Mouse (Mus musculus) erythroblast, embryonic 14.5 days (primary cell): ENCODE results near the gene Ppp1r12b.

ENCODE experiments used
- GATA1 ChIP-seq: IDR thresholded peaks from 2 replicates; pipeline ENCODE4 v1.6.1; 2012; ENCODE audit warnings: low read length, inconsistent platforms, mixed read lengths
- TAL1 ChIP-seq: IDR thresholded peaks from 3 replicates; pipeline ENCODE4 v1.6.1; 2012; ENCODE audit warnings: low read length, inconsistent platforms, mixed read lengths

DNA sequence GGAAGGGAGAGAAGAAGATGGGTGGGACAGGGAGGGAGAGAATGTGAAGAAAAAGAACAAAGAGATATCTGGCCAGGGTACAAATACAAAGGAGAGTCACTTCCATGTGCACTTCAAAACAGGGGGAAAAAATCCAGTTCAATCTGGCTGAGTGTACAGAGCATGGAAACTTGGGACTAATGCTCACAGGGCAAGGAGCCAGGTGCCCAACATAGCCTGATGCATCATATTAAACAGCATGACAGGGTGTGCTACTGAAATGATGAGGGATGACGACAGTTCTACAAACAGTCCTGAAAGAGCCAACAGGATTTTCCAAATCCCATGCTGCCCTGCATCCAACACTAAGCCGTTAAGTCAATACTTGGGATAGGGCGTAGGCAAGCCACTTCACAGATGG is 5.8 kb downstream of the Ppp1r12b start:
- TF ChIP-seq TAL1, result no peak
- TF ChIP-seq GATA1, result no peak
